Mouse (Mus musculus) kidney, adult 2 months (tissue): ENCODE results near the gene Sdk1. TPM values are rescaled to one million over a fixed set of nuclear protein-coding genes. Genes with fewer than 3 reads are reported as not detected.
A peak's percentile ranks its signal among the peaks of the same experiment; 100 is the strongest.

Experiments
- DNase-seq: peaks from one replicate; pipeline ENCODE4 v3.0.0; 2021
- H3K27ac ChIP-seq: fragments of 200-500 bp; 2 replicates; pipeline ENCODE4 v1.5.1; 2012; ENCODE audit warnings: low read depth, low read length, control low read depth, inconsistent platforms; ENCODE audit not compliant: insufficient read depth
- H3K27me3 ChIP-seq: fragments of 200-500 bp; replicated peaks from 2 replicates; pipeline ENCODE4 v1.6.1; 2012; ENCODE audit warnings: mild to moderate bottlenecking, moderate library complexity, low read length, inconsistent platforms; ENCODE audit not compliant: control insufficient read depth, insufficient read depth
- H3K36me3 ChIP-seq: fragments of 200-500 bp; 2 replicates; pipeline ENCODE4 v1.6.1; 2012; ENCODE audit warnings: mild to moderate bottlenecking, moderate library complexity, low read length, inconsistent platforms; ENCODE audit not compliant: control insufficient read depth, insufficient read depth
- H3K4me1 ChIP-seq: fragments of 200-500 bp; 2 replicates; pipeline ENCODE4 v1.6.1; 2011; ENCODE audit warnings: low read length; ENCODE audit not compliant: control insufficient read depth, insufficient read depth
- H3K4me3 ChIP-seq: fragments of 200-500 bp; 2 replicates; pipeline ENCODE4 v1.5.1; 2011; ENCODE audit warnings: mild to moderate bottlenecking, low read depth, low read length, control low read depth; ENCODE audit not compliant: insufficient read depth
- CTCF ChIP-seq: fragments of 200-500 bp; conservative IDR thresholded peaks from 2 replicates; pipeline ENCODE4 v1.5.1; 2011; ENCODE audit warnings: low read depth, mild to moderate bottlenecking, control low read depth, low read length, moderate library complexity, mixed read lengths; ENCODE audit not compliant: insufficient read depth, insufficient read length
- POLR2A ChIP-seq: fragments of 200-500 bp; IDR thresholded peaks from one replicate; pipeline ENCODE4 v1.6.1; 2011; ENCODE audit warnings: low read depth, low read length, control low read depth
- WGBS: fragments of 180-500 bp; shearing (Covaris S2); methylation state at CpG from one replicate; pipeline ENCODE4 v1.1.7; 2018; 5-methylcytosine and 5-hydroxymethylcytosine counted together
- polyA plus RNA-seq: library from polyadenylated mRNA; depleted of rRNA; stranded (reverse); fragments of >200 nt; gene quantifications from 2 replicates; pipeline ENCODE4 v1.2.3, GENCODE M21; 2012

Gene Sdk1
- polyA plus RNA-seq, 1 experiment: 0.63 TPM

DNA sequence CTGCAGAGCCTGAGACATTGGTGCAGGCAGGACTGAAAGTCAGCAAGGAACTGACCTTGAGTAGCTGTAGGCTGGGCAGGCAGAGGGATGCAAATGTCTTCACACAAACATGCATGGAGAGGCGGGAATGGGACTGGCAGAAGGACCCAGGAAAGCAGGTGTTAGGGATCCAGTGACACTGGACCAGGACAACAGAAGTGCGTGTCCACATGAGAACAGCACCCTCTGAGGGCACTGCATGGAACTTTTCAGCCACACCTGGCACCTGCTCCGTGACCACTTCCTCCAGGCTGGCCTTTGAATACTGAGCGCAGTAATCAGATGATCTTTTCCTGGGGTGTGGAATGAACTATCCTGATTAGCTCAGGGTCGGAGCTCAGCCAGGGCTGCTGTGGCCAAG, 298.9 kb downstream of the Sdk1 start:
- Histone ChIP-seq H3K27ac (no peak overlapping the region), H3K36me3 (no peaks in the 10 kb centered on the region), H3K4me1 (no peaks in the 10 kb centered on the region), H3K27me3 (no peaks in the 10 kb centered on the region), H3K4me3 (no peak overlapping the region)
- no peak for DNase-seq
- 69% methylated on average over 5 of the region's 5 CpGs for WGBS
- TF ChIP-seq POLR2A (no peak), CTCF (peak; percentile 43; the same call in 1 of the 2 replicates)

- Histone ChIP-seq H3K27me3 (no peaks in the 10 kb centered on the region), H3K4me1 (peaks cover 7% of the 10 kb centered on the region), H3K27ac (no peak overlapping the region), H3K4me3 (no peak overlapping the region), H3K36me3 (no peaks in the 10 kb centered on the region)
- WGBS: 37% methylated on average over 8 of the region's 8 CpGs
- DNase-seq: no peak
- TF ChIP-seq POLR2A (no peak), CTCF (no peak)
Observed at GRCm38 (mm10) chr5:141542890-141543666, 301.8 kb downstream of the Sdk1 start.

DNA sequence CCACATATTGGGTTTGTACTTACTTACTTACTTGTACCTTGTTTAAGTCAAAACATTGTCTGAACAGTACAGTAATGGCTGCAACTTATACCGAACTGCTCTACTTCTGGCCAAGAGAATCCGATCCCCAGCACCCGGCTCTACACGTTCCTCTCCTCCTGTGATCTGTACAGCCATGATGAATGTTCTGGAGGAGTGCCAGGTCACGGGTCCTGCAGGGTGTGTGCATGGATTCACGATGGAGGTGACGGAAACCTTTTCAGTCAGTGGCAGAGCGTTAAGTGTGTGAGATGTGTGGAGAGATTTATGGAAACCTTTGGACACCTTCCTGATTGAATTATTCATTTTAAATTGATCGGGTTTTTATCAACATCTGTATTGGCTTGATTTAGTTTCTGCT, 312.2 kb downstream of the Sdk1 start:
- H3K4me1 ChIP-seq: peaks cover 3% of the 10 kb centered on the region; the same call in 1 of the 2 replicates
- H3K27ac ChIP-seq: no peak overlapping the region
- 39% methylated on average over 9 of the region's 9 CpGs for WGBS
- no peak overlapping the region for H3K4me3 ChIP-seq
- H3K36me3 ChIP-seq: no peaks in the 10 kb centered on the region
- TF ChIP-seq CTCF: no peak
- TF ChIP-seq POLR2A: no peak
- no peak for DNase-seq
- H3K27me3 ChIP-seq: no peaks in the 10 kb centered on the region

DNA sequence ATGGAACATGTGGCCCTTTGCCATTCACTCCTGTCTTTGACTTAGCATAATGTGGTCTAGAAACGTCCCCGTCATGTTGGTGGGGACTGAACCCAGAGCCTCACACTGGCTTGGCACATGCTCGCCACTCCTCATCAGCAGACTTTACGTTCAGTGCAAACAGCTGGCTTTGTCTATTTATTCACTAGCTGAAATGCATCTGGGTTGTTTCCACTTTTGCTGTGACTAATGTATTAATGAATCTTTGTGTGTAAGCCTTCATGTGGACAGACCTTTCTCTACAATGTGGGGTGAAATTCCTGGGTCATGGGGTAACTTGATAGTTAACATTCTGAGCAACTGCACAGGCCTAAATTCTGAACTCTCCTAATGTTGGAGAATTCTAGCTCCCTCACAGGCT, 317.4 kb downstream of the Sdk1 start:
- H3K27me3 ChIP-seq: no peaks in the 10 kb centered on the region
- H3K4me1 ChIP-seq: no peaks in the 10 kb centered on the region
- no peak overlapping the region for H3K4me3 ChIP-seq
- no peak for DNase-seq
- H3K27ac ChIP-seq: no peak overlapping the region
- TF ChIP-seq CTCF: no peak
- no peak for TF ChIP-seq POLR2A
- WGBS: 89% methylated on average over 4 of the region's 4 CpGs
- no peaks in the 10 kb centered on the region for H3K36me3 ChIP-seq

- Histone ChIP-seq H3K36me3 (no peaks in the 10 kb centered on the region), H3K4me3 (no peak overlapping the region), H3K27me3 (no peaks in the 10 kb centered on the region), H3K4me1 (no peaks in the 10 kb centered on the region), H3K27ac (no peak overlapping the region)
- TF ChIP-seq CTCF: no peak
- no peak for TF ChIP-seq POLR2A
- no peak for DNase-seq
- 67% methylated on average over 5 of the region's 5 CpGs for WGBS
Observed at GRCm38 (mm10) chr5:141560325-141560724, 319.0 kb downstream of the Sdk1 start.

- 39% methylated on average over 3 of the region's 3 CpGs for WGBS
- DNase-seq: peak; percentile 25
- TF ChIP-seq POLR2A (no peak), CTCF (no peak)
- Histone ChIP-seq H3K4me3 (no peak overlapping the region), H3K4me1 (no peaks in the 10 kb centered on the region), H3K27me3 (no peaks in the 10 kb centered on the region), H3K27ac (no peak overlapping the region), H3K36me3 (no peaks in the 10 kb centered on the region)
Observed at GRCm38 (mm10) chr5:141561989-141562560, 320.8 kb downstream of the Sdk1 start.

GRCm38 (mm10) chr5:141564197-141564596, 322.9 kb downstream of the Sdk1 start:
- DNase-seq: no peak
- WGBS: 87% methylated on average over 5 of the region's 5 CpGs
- TF ChIP-seq CTCF (peak; percentile 30; the same call in 1 of the 2 replicates), POLR2A (no peak)
- no peaks in the 10 kb centered on the region for H3K36me3 ChIP-seq
- no peaks in the 10 kb centered on the region for H3K4me1 ChIP-seq
- no peak overlapping the region for H3K4me3 ChIP-seq
- H3K27me3 ChIP-seq: no peaks in the 10 kb centered on the region
- H3K27ac ChIP-seq: no peak overlapping the region
